Mouse (Mus musculus) stomach, embryonic 15.5 days (tissue): ENCODE measurements at regions not wholly inside any gene's neighbourhood (a gene's known extent, or its start where the extent isn't known, plus 50 kb on each side); places are given as distances from the start of the nearest gene placed in this dataset.

Experiments used
- ATAC-seq: fragments of 200-750 bp; cut with Nextera tagmentation; 2 replicates; pipeline ENCODE4 v1.8.0; 2017; ENCODE audit warnings: low read depth, moderate number of reproducible peaks, moderate TSS enrichment; ENCODE audit not compliant: insufficient read depth, low FRiP score
- H3K27ac ChIP-seq: fragments of 300-500 bp; sonication (generic); 2 replicates; pipeline ENCODE4 v1.5.1; 2015; ENCODE audit warnings: mild to moderate bottlenecking, inconsistent platforms
- H3K27me3 ChIP-seq: fragments of 300-500 bp; sonication (generic); replicated peaks from 2 replicates; pipeline ENCODE4 v1.6.1; 2015; ENCODE audit warnings: inconsistent platforms
- H3K36me3 ChIP-seq: fragments of 300-500 bp; sonication (generic); 2 replicates; pipeline ENCODE4 v1.6.1; 2015; ENCODE audit warnings: inconsistent platforms
- H3K4me1 ChIP-seq: fragments of 300-500 bp; sonication (generic); 2 replicates; pipeline ENCODE4 v1.6.1; 2015; ENCODE audit warnings: inconsistent platforms
- H3K4me2 ChIP-seq: fragments of 300-500 bp; sonication (generic); 2 replicates; pipeline ENCODE4 v1.6.1; 2015; ENCODE audit warnings: mild to moderate bottlenecking, inconsistent platforms
- H3K4me3 ChIP-seq: fragments of 300-500 bp; sonication (generic); replicated peaks from 2 replicates; pipeline ENCODE4 v1.5.1; 2015; ENCODE audit warnings: inconsistent platforms
- H3K9ac ChIP-seq: fragments of 300-500 bp; sonication (generic); 2 replicates; pipeline ENCODE4 v1.6.1; 2015; ENCODE audit warnings: inconsistent platforms
- H3K9me3 ChIP-seq: fragments of 300-500 bp; sonication (generic); 2 replicates; pipeline ENCODE4 v1.6.1; 2016; ENCODE audit warnings: inconsistent platforms
- WGBS: fragments of 180-500 bp; shearing (Covaris S2); methylation state at CpG from one replicate; pipeline ENCODE4 v1.1.7; 2015; 5-methylcytosine and 5-hydroxymethylcytosine counted together

DNA sequence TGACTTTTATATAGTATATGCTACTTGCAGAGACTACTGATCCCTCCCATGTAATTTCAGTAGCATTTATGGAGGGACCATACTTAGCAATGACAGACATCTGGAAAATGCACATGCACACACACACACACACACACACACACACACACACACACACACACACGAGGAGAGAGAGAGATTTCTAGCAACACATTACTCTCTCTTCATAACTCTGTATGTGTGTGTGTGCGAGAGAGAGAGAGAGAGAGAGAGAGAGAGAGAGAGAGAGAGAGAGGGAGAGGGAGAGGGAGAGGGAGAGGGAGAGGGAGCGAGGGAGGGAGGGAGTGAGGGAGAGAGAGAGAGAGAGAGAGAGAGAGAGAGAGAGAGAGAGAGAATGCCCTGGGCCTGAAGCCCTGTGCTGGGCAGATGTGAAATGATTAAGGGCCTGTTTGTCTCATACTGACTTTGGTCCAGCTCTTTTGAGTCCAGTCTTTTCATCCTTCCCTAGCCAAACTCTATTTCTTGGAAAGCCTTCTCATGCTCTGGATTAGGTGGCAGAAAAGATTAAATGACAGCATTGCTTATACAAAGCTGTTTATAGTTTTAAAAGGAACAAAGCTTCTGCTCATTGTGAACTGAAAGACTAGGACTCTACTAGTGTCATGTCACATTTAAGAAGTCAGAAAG lies 106.4 kb upstream of the 4933402D24Rik start:
- WGBS: 71% methylated on average over 3 of the region's 3 CpGs
- Histone ChIP-seq H3K4me3 (no peak overlapping the region), H3K4me2 (no peak overlapping the region), H3K9me3 (no peaks in the 10 kb centered on the region), H3K27me3 (no peaks in the 10 kb centered on the region), H3K9ac (no peak overlapping the region), H3K36me3 (no peaks in the 10 kb centered on the region), H3K27ac (no peak overlapping the region), H3K4me1 (no peaks in the 10 kb centered on the region)
- ATAC-seq: no peak

DNA sequence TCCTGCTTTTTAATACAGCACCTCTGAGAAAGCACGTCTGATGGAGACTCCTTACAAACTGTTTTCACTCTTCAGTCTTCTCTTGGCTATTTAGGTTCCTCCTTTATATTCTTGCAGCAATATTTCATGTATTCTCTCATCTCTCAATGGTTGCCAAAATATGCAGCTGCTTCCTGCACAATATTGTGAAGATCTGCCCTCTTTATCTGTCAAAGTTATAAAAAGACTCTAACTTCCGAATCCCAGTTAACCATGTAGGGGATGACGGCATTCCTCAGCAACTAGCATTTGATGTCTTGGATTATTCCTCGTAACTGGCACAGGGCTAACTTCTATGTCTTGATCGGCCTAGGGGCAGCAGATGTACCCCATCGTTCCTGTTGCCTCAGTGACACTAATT lies 102.8 kb upstream of the 4933402D24Rik start:
- 69% methylated on average over 6 of the region's 6 CpGs for WGBS
- Histone ChIP-seq H3K27ac (no peak overlapping the region), H3K4me1 (no peaks in the 10 kb centered on the region), H3K27me3 (no peaks in the 10 kb centered on the region), H3K36me3 (no peaks in the 10 kb centered on the region), H3K4me3 (no peak overlapping the region), H3K9me3 (no peaks in the 10 kb centered on the region), H3K4me2 (no peak overlapping the region), H3K9ac (no peak overlapping the region)
- no peak for ATAC-seq

DNA sequence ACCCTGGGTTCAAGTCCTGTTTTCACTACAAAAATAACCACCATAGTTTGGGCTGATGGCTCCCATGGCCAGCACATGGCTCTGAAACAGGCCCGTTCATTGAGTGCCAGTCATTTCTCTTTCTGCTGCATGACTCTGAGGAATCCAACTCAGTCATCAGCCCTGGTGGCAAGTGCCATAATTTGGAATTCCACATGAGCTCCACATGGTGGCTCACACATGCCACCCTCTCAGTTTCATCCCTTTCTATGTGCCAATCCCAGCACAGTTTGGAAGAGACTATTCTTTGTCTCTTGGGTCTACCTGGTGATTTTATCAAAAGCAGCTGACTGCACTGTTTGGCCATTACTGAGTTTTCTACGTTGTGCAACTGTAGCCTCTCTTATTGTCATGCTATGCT lies 100.3 kb upstream of the 4933402D24Rik start:
- no peaks in the 10 kb centered on the region for H3K4me1 ChIP-seq
- no peaks in the 10 kb centered on the region for H3K27me3 ChIP-seq
- H3K27ac ChIP-seq: no peak overlapping the region
- no peak for ATAC-seq
- no peak overlapping the region for H3K9ac ChIP-seq
- H3K4me3 ChIP-seq: no peak overlapping the region
- H3K4me2 ChIP-seq: no peak overlapping the region
- 81% methylated on average over 2 of the region's 2 CpGs for WGBS
- no peaks in the 10 kb centered on the region for H3K9me3 ChIP-seq
- no peaks in the 10 kb centered on the region for H3K36me3 ChIP-seq

DNA sequence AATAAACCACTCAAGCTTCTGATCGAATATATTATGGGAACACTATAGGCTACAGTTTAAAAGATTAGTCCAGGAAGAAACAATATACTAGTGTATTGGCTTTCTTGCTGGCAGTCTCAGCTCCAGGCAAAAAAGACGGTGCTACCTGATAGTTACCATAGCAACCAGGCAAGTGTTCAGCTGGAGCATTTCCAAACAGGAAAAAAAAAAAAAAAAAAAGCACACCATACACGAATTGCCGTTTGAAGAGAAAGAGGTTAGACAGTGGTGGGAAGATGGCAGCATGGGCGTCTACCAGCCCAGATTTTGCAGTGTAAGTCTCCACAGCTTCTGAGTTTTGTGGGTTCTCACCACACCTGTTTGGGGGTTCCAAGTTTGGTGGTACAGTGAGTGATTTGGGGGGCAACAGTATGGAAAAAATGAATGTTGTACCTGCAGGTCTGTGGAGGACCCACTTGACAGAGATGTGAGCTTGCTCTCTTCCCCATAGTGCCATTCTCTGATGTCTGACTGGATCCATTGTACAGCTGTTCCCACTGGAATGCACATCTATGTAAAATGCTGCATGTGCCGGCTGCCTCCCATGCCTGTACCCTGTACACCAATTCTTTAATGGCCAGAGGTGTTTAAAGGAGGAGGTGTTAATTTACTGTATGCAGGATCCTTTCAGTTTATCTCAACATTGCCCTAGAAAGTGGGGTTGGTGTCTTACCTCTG lies 89.0 kb upstream of the 4933402D24Rik start:
- H3K9me3 ChIP-seq: no peaks in the 10 kb centered on the region
- no peaks in the 10 kb centered on the region for H3K36me3 ChIP-seq
- H3K27ac ChIP-seq: no peak overlapping the region
- H3K4me1 ChIP-seq: no peaks in the 10 kb centered on the region
- no peak overlapping the region for H3K9ac ChIP-seq
- H3K4me3 ChIP-seq: no peak overlapping the region
- no peaks in the 10 kb centered on the region for H3K27me3 ChIP-seq
- no peak for ATAC-seq
- H3K4me2 ChIP-seq: no peak overlapping the region
- 29% methylated on average over 6 of the region's 6 CpGs for WGBS

DNA sequence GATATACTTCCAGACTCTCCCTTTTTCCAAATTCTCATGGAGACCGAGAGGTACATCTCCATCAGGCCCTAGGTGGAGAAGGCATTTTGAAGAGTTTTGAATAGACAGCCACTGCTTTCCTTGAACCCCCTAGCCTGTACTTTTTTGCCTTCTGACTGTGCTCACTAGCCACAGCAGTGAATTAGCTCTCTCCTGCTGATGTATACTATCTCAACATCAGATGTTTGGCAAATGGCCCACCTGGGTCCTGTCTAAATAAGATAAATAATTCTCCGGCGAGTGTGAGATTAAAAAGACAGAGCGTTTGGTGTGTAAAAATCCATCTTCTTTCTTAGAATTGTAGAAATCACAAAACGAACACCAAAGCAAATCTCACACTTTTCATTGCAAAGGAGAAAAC lies 88.4 kb upstream of the 4933402D24Rik start:
- no peak for ATAC-seq
- Histone ChIP-seq H3K9me3 (no peaks in the 10 kb centered on the region), H3K4me3 (no peak overlapping the region), H3K4me1 (no peaks in the 10 kb centered on the region), H3K27ac (no peak overlapping the region), H3K4me2 (no peak overlapping the region), H3K27me3 (no peaks in the 10 kb centered on the region), H3K36me3 (no peaks in the 10 kb centered on the region), H3K9ac (no peak overlapping the region)
- WGBS: 32% methylated on average over 5 of the region's 5 CpGs

DNA sequence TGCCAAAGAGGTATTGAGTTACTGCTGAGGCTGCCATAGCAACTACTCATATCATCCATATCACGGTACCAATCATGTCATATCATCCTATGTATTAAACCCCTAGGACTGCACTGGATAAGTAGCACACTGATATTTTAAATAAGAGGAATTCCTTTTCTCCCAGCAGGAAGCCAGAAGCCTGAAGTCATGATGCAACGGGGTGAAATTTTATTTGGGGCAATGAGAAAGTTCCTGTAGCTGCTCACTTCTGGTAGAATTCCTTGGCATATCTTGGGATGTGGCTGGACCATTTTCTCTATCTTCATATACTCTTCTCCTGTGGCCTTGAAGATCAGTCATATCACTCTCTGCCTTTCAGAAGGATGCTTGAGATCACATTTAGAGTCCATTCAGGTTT lies 87.3 kb upstream of the 4933402D24Rik start:
- Histone ChIP-seq H3K36me3 (no peaks in the 10 kb centered on the region), H3K27ac (no peak overlapping the region), H3K9me3 (no peaks in the 10 kb centered on the region), H3K27me3 (no peaks in the 10 kb centered on the region), H3K4me2 (no peak overlapping the region), H3K9ac (no peak overlapping the region), H3K4me1 (no peaks in the 10 kb centered on the region), H3K4me3 (no peak overlapping the region)
- ATAC-seq: no peak
- 87% methylated on average over 2 of the region's 2 CpGs for WGBS

DNA sequence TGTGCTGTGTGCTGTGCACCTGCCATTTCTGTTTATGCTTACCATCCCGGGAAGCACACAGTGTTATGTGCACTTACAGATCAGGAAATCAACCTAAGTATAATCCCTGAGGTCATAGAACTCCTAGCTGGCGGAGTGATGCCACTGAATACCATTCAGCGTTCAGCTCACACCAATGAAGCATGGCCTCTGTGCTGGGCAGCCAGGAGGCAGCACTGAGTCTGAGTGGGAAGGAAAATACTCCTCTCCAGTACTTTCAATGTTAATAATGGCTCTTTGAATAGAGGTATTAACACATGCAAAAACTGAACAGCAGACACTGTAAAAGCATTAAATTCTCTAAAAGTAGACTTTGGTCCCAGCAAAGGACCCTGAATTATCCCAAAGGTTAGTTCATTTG lies 85.7 kb upstream of the 4933402D24Rik start:
- ATAC-seq: no peak
- H3K27me3 ChIP-seq: no peaks in the 10 kb centered on the region

DNA sequence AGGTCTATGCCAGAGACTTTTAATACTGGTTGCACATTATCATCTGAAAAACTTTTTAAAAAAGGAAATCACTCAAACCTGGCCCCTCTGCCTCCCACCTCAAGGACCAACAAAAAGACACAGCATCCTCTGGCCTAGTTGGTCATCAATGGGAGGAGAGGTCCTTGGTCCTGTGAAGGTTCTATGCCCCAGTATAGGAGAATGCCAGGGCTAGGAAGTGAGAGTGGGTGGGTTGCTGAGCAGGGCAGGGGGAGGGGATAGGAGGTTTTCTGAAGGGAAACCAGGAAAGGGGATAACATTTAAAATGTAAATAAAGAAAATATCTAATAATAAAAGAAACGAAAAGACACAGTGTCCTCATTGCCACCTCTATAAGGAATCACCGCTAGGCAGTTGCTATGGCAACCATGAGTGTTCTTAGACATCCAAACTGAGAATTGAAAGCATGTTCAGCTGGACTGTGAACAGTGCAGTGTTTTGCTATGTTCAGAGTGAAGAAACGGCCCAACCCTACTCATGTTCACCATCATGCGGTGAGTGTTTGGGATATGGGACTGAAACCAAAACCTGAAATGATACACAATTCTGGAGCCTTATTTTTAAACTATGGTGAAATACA lies 82.5 kb upstream of the 4933402D24Rik start:
- Histone ChIP-seq H3K9ac (no peak overlapping the region), H3K27ac (no peak overlapping the region), H3K4me1 (no peaks in the 10 kb centered on the region), H3K9me3 (no peaks in the 10 kb centered on the region), H3K36me3 (no peaks in the 10 kb centered on the region), H3K4me3 (no peak overlapping the region), H3K27me3 (no peaks in the 10 kb centered on the region), H3K4me2 (no peak overlapping the region)
- WGBS: 75% methylated on average over 4 of the region's 4 CpGs
- ATAC-seq: no peak

More for the DNA sequence above, 85.7 kb upstream of the 4933402D24Rik start:
- no peak overlapping the region for H3K27ac ChIP-seq
- WGBS: 63% methylated on average over 3 of the region's 3 CpGs
- H3K9ac ChIP-seq: no peak overlapping the region
- H3K4me3 ChIP-seq: no peak overlapping the region
- no peaks in the 10 kb centered on the region for H3K36me3 ChIP-seq
- H3K4me2 ChIP-seq: no peak overlapping the region
- no peaks in the 10 kb centered on the region for H3K4me1 ChIP-seq
- no peaks in the 10 kb centered on the region for H3K9me3 ChIP-seq

DNA sequence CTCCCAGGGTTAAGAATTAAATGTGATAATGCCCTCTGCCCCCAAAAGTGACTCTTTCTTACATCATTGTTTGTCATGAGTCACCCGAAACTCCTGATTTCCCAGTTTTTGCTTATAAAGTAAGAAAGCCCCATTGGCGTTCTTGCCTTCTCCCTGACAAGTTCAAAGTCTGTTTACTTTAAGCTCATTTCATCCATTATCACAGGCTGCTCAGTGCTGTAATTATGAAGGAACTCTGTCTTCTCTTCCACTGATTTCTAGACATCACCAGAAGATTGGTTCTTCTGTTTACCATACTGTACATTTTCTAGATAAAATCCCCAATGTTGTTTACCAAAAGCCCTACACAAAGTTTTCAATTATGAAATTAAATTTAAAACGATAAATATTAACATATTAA lies 81.2 kb upstream of the 4933402D24Rik start:
- Histone ChIP-seq H3K27ac (no peak overlapping the region), H3K4me1 (no peaks in the 10 kb centered on the region), H3K4me3 (no peak overlapping the region), H3K27me3 (no peaks in the 10 kb centered on the region), H3K9ac (no peak overlapping the region), H3K9me3 (no peaks in the 10 kb centered on the region), H3K4me2 (no peak overlapping the region), H3K36me3 (no peaks in the 10 kb centered on the region)
- 45% methylated on average over 3 of the region's 3 CpGs for whole genome bisulfite sequencing
- ATAC-seq: no peak

DNA sequence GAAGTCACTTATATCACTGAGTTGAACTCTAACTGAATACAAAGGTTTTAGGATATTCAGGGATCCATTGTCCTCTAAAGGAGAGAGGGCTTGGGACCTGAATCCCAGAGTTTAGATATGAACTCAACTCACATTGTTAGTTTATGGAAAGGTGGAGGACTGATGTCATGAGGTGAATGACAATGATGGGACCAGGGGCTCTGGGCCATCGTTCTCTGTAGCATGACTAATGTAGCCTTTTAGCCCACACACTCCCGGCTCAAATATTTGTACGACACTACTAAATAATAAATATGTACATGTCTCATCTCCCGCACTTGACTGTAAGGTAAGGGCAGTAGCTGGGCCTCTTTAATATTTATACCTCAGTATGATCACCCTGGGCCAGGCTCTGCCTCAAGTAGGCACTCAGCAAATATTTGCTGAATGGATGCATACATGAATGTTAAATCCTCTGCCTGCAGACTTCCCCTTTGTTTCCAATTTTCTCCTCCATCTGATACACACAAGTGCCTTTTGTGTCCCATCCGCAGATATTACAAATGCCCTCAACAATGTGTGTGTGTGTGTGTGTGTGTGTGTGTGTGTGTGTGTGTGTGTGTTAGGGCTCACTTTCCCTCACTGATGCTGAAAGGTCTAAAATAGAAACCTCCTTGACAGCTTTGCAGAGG lies 59.2 kb upstream of the 4933402D24Rik start:
- H3K4me1 ChIP-seq: no peaks in the 10 kb centered on the region
- H3K4me2 ChIP-seq: no peak overlapping the region
- no peak overlapping the region for H3K4me3 ChIP-seq
- H3K9me3 ChIP-seq: no peaks in the 10 kb centered on the region
- no peaks in the 10 kb centered on the region for H3K36me3 ChIP-seq
- no peak for ATAC-seq
- 79% methylated on average over 5 of the region's 5 CpGs for WGBS
- H3K27me3 ChIP-seq: no peaks in the 10 kb centered on the region
- no peak overlapping the region for H3K9ac ChIP-seq
- no peak overlapping the region for H3K27ac ChIP-seq

DNA sequence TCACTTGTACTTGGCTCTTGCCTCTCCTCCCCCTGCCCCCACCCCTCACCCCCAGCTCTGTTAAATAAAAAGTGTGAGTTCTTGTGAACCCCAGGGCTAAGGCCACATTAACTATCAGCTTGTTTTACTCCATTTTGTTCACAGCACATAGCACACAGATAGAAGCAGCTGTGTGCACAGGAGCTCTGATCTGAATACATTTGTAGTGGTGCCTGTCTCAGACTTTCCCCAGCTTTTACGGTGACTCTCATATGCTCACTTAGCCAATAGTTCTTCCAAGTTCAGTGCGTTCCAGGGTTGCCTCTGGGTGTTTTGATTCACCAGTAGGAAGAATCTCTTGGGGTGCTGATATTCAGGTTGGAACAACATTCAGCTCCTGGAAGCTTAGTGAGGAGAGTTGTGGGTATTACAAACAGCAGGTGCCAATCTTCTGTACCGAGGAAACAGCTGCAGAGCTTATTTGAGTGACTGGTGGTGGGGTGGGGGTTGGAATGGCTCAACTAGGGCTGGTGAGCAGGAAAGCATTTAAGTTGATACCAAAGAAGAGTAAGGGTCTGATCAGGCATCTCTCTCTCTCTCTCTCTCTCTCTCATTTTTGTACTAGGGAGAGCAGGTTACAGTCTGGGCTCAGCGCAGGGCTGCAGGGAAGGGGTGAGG lies 51.7 kb upstream of the 4933402D24Rik start:
- no peaks in the 10 kb centered on the region for H3K4me1 ChIP-seq
- WGBS: 70% methylated on average over 4 of the region's 4 CpGs
- no peak overlapping the region for H3K27ac ChIP-seq
- no peaks in the 10 kb centered on the region for H3K36me3 ChIP-seq
- no peaks in the 10 kb centered on the region for H3K9me3 ChIP-seq
- H3K4me3 ChIP-seq: no peak overlapping the region
- no peak for ATAC-seq
- no peaks in the 10 kb centered on the region for H3K27me3 ChIP-seq
- H3K4me2 ChIP-seq: no peak overlapping the region
- no peak overlapping the region for H3K9ac ChIP-seq
